Mouse (Mus musculus) kidney, postnatal 36 days (tissue): ENCODE data around the gene Zfp598.

Experiments used
- DNase-seq, 2 experiments: peaks; one replicate each; pipeline ENCODE4 v3.0.0; 2021 to 2022; ENCODE audit warnings: mixed read lengths in 2 of 2

Zfp598 gene

DNA sequence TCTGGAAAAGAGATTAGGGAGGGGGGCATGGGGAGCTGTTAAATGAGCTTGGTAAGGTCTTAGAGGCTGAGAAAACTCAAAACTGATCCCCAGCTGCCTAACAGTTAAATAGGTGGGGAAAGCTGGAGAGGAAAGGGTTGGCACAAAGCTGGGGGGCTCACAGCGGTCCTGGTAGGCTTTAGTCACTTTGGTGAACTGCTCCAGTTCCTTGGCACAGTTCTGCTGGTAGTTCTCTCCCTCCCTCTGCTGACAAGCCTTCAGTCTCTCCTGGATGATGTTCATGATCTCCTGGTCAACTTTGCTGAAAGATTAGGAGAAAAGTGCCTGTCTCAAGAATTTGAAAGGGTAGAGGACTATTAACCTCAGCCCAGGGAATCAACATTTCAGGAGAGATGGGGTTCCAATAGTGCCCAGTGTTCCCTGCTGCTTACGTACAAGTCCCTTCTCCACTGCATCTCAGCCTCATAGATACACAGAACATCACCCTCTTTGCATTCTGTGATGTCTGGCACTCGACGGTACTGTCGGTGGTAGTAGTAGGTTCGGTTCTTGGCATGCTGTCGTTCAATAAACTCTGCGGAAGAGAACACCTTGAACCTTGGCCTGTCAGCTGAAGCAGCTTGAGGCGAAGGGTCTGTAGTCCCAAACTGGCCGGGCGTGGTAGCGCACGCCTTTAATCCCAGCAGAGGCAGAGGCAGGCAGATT, 52.9 kb downstream of the Zfp598 start:
- peak in 1 of 2 experiments; percentile 39 for DNase-seq

DNA sequence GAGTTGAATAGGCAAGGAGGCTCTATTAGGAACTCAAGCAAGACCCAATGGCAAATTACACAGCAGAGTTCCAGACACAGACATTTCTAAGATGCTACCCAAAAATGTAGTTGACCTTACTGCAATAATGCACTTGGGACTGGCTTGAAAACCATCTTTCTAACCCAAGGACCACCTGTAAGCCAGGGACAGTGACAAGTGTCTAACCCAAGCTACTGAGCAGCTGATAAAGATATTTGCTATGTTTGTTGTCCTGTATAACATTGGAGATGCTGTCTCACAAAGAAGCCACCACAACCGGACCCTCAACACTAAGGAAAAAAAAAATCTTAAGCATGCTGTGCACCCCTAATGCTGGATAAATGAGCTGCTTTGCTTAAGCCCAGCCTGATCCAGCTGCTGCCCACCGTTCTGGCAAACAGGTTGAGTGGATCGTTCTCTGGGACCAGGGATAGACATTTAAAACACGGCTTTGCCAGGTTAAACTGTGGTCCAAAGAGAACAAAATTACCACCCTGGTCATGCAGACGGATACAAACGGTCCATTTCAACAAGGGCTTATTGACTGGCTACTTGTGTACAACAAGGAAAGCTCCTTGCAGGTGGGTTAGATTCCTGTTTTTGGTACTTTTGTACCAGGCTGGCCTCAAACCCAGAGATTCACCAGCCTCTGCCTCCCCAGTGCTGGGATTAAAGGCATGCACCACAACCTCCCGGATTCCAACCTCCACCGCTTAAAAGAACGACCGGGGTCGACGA, 53.8 kb downstream of the Zfp598 start:
- no peak for DNase-seq

- DNase-seq, result peak in 1 of 2 experiments; percentile 37
Observed at GRCm38 (mm10) chr17:24723881-24724180, 54.3 kb downstream of the Zfp598 start.

- peak; percentile 97 to 99 for DNase-seq
Observed at GRCm38 (mm10) chr17:24724184-24724583, 54.7 kb downstream of the Zfp598 start, which contains the start of gene Ndufb10. Gene Ndufb10 (minus strand): TSS chr17:24724478.

GRCm38 (mm10) chr17:24725637-24726390, 56.3 kb downstream of the Zfp598 start:
- DNase-seq, result no peak

GRCm38 (mm10) chr17:24727618-24728017, 58.1 kb downstream of the Zfp598 start, which contains the start of gene Rpl3l:
Gene Rpl3l (plus strand): TSS chr17:24727820.
- DNase-seq, result no peak

GRCm38 (mm10) chr17:24728184-24728583, 58.7 kb downstream of the Zfp598 start:
- no peak for DNase-seq

DNA sequence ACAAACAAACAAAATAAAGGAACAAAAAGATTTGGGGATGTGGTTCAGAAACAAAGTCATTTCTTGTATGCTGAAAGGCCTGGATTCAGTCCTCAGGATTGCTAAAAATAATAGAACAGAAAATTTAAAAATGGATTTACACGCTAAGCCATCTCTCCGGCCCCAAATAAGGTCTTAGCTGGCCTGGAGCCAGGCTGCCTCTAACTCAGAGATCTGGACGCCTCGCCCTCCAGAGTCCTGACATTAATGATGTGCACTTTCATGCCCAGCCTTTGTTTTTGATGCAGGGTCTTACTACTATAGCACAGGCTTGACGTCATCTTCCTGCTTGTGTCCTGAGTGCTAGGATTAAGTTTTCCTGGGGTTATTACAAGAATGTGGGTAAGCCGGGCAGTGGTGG, 59.6 kb downstream of the Zfp598 start:
- no peak for DNase-seq

- no peak for DNase-seq
Observed at GRCm38 (mm10) chr17:24730787-24731186, 61.3 kb downstream of the Zfp598 start.
